Mouse (Mus musculus) thymus, adult 2 months (tissue): ENCODE results near the gene Pitpnm2. TPM values are rescaled to one million over a fixed set of nuclear protein-coding genes. Genes with fewer than 3 reads are reported as not detected.

Experiments
- DNase-seq: peaks from one replicate; pipeline ENCODE4 v3.0.0; 2021
- H3K27ac ChIP-seq: fragments of 200-500 bp; 2 replicates; pipeline ENCODE4 v1.5.1; 2012; ENCODE audit warnings: low read length, control low read depth; ENCODE audit not compliant: control insufficient read depth, insufficient read depth
- H3K27me3 ChIP-seq: fragments of 200-500 bp; 2 replicates; pipeline ENCODE4 v1.6.1; 2012; ENCODE audit warnings: mild to moderate bottlenecking, low read length, moderate library complexity, mixed read lengths; ENCODE audit not compliant: control insufficient read depth, insufficient read depth
- H3K36me3 ChIP-seq: fragments of 200-500 bp; 2 replicates; pipeline ENCODE4 v1.6.1; 2012; ENCODE audit warnings: mild to moderate bottlenecking, low read length, moderate library complexity; ENCODE audit not compliant: control insufficient read depth, insufficient read depth
- H3K4me1 ChIP-seq: fragments of 200-500 bp; replicated peaks from 2 replicates; pipeline ENCODE4 v1.6.1; 2012; ENCODE audit warnings: low read length; ENCODE audit not compliant: control insufficient read depth, insufficient read depth
- H3K4me3 ChIP-seq: fragments of 200-500 bp; 2 replicates; pipeline ENCODE4 v1.5.1; 2012; ENCODE audit warnings: mild to moderate bottlenecking, low read length, control low read depth, moderate library complexity; ENCODE audit not compliant: control insufficient read depth, insufficient read depth
- CTCF ChIP-seq: fragments of 200-500 bp; IDR thresholded peaks from 2 replicates; pipeline ENCODE4 v1.5.1; 2012; ENCODE audit warnings: mild to moderate bottlenecking, control low read depth, low read length, moderate library complexity, borderline replicate concordance; ENCODE audit not compliant: control insufficient read depth, poor library complexity, insufficient read depth; ENCODE audit errors: extremely low read depth
- POLR2A ChIP-seq: fragments of 200-500 bp; IDR thresholded peaks from 2 replicates; pipeline ENCODE4 v1.6.1; 2012; ENCODE audit warnings: mild to moderate bottlenecking, low read length, control low read depth, moderate library complexity; ENCODE audit not compliant: control insufficient read depth, poor library complexity, insufficient read depth; ENCODE audit errors: extremely low read depth
- WGBS: fragments of 180-500 bp; shearing (Covaris S2); methylation state at CpG from one replicate; pipeline ENCODE4 v1.1.7; 2018; 5-methylcytosine and 5-hydroxymethylcytosine counted together
- polyA plus RNA-seq: library from polyadenylated mRNA; depleted of rRNA; stranded (reverse); fragments of >200 nt; gene quantifications from 2 replicates; pipeline ENCODE4 v1.2.3, GENCODE M21; 2012

The Pitpnm2 gene
- polyA plus RNA-seq, 1 experiment: 279 TPM

DNA sequence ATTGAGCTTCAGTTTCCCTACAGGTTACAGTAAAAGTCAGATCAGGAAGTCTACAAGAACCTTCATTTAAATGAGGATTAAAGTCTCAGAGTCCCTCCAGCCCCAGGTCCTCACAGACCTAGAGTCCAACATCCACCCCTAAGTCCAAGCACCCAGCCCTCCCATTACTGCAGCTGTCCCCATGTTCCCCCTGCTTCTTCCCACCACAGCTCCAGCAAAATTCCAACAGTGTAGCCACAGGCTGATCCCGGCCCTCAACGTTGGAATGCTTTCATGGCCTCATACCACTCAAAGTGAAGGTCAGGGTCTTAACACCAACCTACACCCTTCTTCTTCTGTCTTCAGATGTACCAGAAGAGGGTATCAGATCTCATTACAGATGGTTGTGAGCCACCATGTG, 37.9 kb downstream of the Pitpnm2 start:
- Histone ChIP-seq H3K4me1 (peaks cover 64% of the 10 kb centered on the region), H3K27me3 (no peaks in the 10 kb centered on the region), H3K36me3 (no peaks in the 10 kb centered on the region), H3K27ac (no peak overlapping the region), H3K4me3 (no peak overlapping the region)
- 97% methylated on average over 2 of the region's 2 CpGs for WGBS
- TF ChIP-seq CTCF: no peak
- no peak for TF ChIP-seq POLR2A
- no peak for DNase-seq

DNA sequence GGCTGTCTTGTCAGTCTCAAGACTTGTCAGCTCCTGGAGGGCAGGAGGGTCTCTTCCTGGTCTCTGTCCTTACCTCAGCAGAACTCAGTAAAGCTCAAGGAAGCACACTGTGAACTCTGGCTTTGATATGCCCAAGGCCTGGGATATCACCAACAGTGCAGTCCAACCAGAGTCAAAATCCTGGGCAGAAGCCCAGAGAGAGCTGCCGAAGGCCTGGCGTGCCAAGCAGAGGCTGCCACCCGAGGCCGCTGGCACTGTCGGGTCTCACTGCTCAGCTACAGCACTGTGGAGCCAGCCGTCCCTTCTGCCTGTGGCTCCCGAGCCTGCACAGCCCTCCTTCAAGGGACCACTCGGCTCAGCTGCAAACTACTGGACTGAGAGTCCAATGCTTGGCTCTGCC, 38.3 kb downstream of the Pitpnm2 start:
- no peak overlapping the region for H3K27ac ChIP-seq
- H3K4me1 ChIP-seq: peaks cover 59% of the 10 kb centered on the region
- TF ChIP-seq POLR2A (no peak), CTCF (no peak)
- no peak overlapping the region for H3K4me3 ChIP-seq
- no peaks in the 10 kb centered on the region for H3K36me3 ChIP-seq
- no peaks in the 10 kb centered on the region for H3K27me3 ChIP-seq
- no peak for DNase-seq
- 95% methylated on average over 8 of the region's 8 CpGs for WGBS

DNA sequence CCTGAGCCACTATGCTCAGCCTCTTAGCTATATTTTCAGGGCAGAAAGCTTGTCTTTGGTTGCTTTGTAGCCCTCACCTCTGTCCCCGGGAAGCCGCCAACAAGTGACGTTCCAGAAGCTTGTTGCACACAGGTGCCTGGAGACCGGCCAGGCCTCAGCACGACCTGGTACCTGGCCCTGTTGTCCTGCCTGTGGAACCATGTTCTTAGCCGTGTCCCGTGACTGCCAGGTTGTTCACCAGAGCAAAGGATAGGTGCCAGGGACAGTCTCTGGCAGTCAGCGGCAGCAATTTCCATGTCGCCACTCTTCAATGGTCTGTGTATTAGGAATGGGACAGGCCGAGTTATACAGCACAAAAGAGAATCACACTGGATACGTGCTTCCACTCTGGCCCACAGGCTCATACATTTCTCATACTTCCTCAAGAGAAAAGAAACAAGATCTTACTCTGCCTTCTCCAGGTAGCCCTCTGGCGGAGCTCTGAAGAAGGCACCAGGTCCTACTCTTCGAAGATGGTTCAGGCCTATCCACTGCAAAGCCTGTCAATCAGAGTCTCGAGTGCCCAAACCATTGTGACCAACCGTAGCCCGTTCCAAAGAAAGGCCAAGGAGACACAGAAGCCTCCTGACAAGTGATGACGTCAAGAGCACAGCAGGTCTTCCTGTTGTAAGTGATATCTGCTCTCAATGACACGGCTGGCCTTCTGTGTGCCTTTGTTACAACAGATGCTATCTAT, 39.1 kb downstream of the Pitpnm2 start:
- Histone ChIP-seq H3K4me1 (peaks cover 52% of the 10 kb centered on the region), H3K27me3 (no peaks in the 10 kb centered on the region), H3K36me3 (no peaks in the 10 kb centered on the region), H3K4me3 (no peak overlapping the region), H3K27ac (no peak overlapping the region)
- TF ChIP-seq CTCF: no peak
- WGBS: 94% methylated on average over 18 of the region's 18 CpGs
- DNase-seq: no peak

DNA sequence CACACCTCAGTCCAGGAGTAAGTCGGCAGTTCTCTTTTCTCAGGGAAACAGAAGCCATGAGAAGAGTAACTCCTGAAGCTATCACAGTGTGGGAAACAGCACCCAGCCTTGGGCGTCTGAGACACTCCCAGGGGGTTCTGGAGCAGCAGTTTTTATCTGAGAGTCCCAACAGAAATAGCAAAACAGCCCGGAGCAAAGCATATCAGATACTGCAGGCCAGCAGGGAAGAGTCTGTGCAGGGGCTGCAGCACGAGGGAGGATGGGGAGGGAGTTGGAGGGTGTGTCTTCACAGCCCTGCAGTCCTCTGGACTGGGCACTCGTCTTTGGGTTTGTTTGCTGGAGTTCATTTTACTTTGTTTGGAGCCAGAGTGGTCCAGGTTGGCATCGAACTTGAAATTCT, 39.7 kb downstream of the Pitpnm2 start:
- 91% methylated on average over 6 of the region's 6 CpGs for WGBS
- no peaks in the 10 kb centered on the region for H3K36me3 ChIP-seq

DNA sequence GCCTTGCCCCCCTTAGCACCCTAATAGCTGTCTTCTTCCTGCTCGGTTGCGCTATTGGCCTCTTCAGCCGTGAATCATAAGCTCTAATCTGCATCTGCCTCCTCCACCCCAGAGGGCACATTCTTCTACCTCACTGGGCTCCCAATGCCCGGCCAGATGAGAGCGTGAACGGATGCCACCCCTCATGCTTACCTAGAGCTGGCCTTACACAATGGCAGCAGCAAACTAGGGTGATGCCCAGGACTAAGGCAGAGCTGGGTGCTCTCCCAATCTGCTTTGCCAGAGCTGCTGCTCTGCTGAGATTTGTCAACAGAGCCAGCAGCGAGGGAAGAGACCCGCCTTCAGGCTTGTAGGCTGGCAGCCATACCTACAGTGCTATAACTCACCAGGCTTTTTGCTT, 41.5 kb downstream of the Pitpnm2 start:
- no peak for DNase-seq
- peaks cover 33% of the 10 kb centered on the region for H3K4me1 ChIP-seq
- H3K27me3 ChIP-seq: no peaks in the 10 kb centered on the region
- H3K4me3 ChIP-seq: no peak overlapping the region
- 92% methylated on average over 8 of the region's 8 CpGs for WGBS
- H3K36me3 ChIP-seq: no peaks in the 10 kb centered on the region
- no peak overlapping the region for H3K27ac ChIP-seq
- TF ChIP-seq CTCF: no peak
- TF ChIP-seq POLR2A: no peak

More for the DNA sequence above, 39.7 kb downstream of the Pitpnm2 start:
- Histone ChIP-seq H3K4me1 (peaks cover 46% of the 10 kb centered on the region), H3K27me3 (no peaks in the 10 kb centered on the region), H3K27ac (no peak overlapping the region), H3K4me3 (no peak overlapping the region)
- no peak for DNase-seq
- no peak for TF ChIP-seq POLR2A
- TF ChIP-seq CTCF: no peak

DNA sequence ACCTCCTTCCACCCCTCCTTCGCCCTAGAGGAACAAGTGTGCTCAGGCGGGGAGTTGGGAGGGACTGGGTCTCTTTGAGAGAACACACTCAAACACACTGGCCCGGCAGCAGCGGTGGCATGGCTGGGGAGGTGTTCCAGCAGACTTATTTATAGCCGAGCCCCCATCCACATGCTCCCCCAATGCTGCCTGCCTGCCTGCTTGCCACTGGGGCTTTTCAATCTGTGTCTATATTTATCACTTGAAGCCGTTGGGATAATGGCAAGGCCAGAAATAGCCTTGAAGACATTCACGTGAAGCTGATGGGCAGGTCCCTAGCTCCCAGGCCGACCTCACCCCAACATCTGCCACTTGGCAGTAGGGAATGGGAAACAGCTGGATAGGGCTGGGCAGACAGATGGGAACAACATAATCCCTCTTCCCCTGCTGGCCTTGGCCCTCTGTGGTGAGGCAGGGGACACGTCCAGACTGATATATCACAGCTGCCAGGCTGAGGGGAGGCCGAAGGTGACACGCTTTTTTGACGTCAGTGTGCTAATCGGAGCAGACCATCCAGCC, 43.0 kb downstream of the Pitpnm2 start:
- no peak for DNase-seq
- peaks cover 25% of the 10 kb centered on the region for H3K4me1 ChIP-seq

More for the DNA sequence above, 43.0 kb downstream of the Pitpnm2 start:
- Histone ChIP-seq H3K27ac (no peak overlapping the region), H3K27me3 (no peaks in the 10 kb centered on the region), H3K36me3 (no peaks in the 10 kb centered on the region), H3K4me3 (no peak overlapping the region)
- 91% methylated on average over 13 of the region's 13 CpGs for WGBS
- TF ChIP-seq CTCF (no peak), POLR2A (no peak)
